Mouse (Mus musculus): Measurements from ENCODE around the gene Gstm4. TPM values are rescaled to one million over a fixed set of nuclear protein-coding genes. Genes with fewer than 3 reads are reported as not detected.
"Not testable (repeated sequence)": the region's sequence is repeated elsewhere in the genome, so short reads cannot be mapped to it uniquely, and the experiment has no call there.

Gstm4 gene
- polyA plus RNA-seq, 2 experiments, result 14.4 to 14.5 TPM

DNA sequence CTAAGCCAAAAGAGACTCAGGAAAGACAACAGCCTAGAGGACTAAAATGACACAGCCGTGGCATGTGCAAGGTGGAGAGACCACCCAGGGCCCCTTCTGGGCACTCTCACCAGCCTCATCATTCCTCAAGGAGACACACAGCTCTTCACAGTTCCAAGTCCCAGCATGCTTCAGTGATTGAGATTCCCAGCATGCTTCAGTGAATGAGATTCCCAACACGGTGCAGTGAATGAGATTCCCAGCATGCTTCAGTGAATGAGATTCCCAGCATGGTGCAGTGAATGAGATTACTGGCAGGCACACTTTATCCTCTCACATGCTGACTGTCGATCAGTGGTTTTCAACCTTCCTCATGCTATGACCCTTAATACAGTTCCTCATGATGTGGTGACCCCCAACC lies 33.1 kb downstream of the Gstm4 start:
- 69% methylated on average over 3 of the region's 3 CpGs for WGBS
- Histone ChIP-seq H3K27ac (replicated peaks; ENCODE audit: low read depth, low read length) (no peak overlapping the region), H3K9me3 (ENCODE audit: control insufficient read depth, low read length) (no peaks in the 10 kb centered on the region), H3K4me2 (replicated peaks; ENCODE audit: low read depth, low read length, severe bottlenecking) (no peak overlapping the region), H3K9ac (ENCODE audit: low read depth, low read length, severe bottlenecking) (no peak overlapping the region), H3K27me3 (ENCODE audit: control insufficient read depth, insufficient read depth, low read length) (no peaks in the 10 kb centered on the region), H3K4me3 (replicated peaks; ENCODE audit: low read length) (no peak overlapping the region), H3K4me1 (ENCODE audit: control insufficient read depth, insufficient read depth, low read length) (no peaks in the 10 kb centered on the region), H3K36me3 (ENCODE audit: control insufficient read depth, insufficient read depth, low read length) (no peaks in the 10 kb centered on the region)
- no peak for TF ChIP-seq POLR2A (IDR thresholded peaks at IDR 0.05; ENCODE audit: borderline replicate concordance, extremely low read depth, insufficient read depth, insufficient read length)
- no peak for DNase-seq (ENCODE audit: low spot score)
- no peak for ATAC-seq (ENCODE audit: low FRiP score, low read depth)

GRCm38 (mm10) chr3:108010286-108010685 lies 34.4 kb downstream of the Gstm4 start:
- Histone ChIP-seq H3K4me1 (ENCODE audit: control insufficient read depth, insufficient read depth, low read length) (no peaks in the 10 kb centered on the region), H3K9me3 (ENCODE audit: control insufficient read depth, low read length) (no peaks in the 10 kb centered on the region), H3K27me3 (ENCODE audit: control insufficient read depth, insufficient read depth, low read length) (no peaks in the 10 kb centered on the region), H3K36me3 (ENCODE audit: control insufficient read depth, insufficient read depth, low read length) (no peaks in the 10 kb centered on the region), H3K4me2 (replicated peaks; ENCODE audit: low read depth, low read length, severe bottlenecking) (no peak overlapping the region), H3K4me3 (replicated peaks; ENCODE audit: low read length) (no peak overlapping the region), H3K27ac (replicated peaks; ENCODE audit: low read depth, low read length) (no peak overlapping the region), H3K9ac (ENCODE audit: low read depth, low read length, severe bottlenecking) (no peak overlapping the region)
- ATAC-seq (ENCODE audit: low FRiP score, low read depth) (no peak), DNase-seq (ENCODE audit: low spot score) (no peak)
- TF ChIP-seq POLR2A (IDR thresholded peaks at IDR 0.05; ENCODE audit: borderline replicate concordance, extremely low read depth, insufficient read depth, insufficient read length), result no peak
- 59% methylated on average over 2 of the region's 2 CpGs for WGBS

- no peak overlapping the region for H3K4me2 ChIP-seq (replicated peaks; ENCODE audit: low read depth, low read length, severe bottlenecking)
- TF ChIP-seq POLR2A (IDR thresholded peaks at IDR 0.05; ENCODE audit: borderline replicate concordance, extremely low read depth, insufficient read depth, insufficient read length), result no peak
- H3K4me3 ChIP-seq (replicated peaks; ENCODE audit: low read length), result no peak overlapping the region
- ATAC-seq (ENCODE audit: low FRiP score, low read depth) (no peak), DNase-seq (ENCODE audit: low spot score) (no peak)
- no peaks in the 10 kb centered on the region for H3K36me3 ChIP-seq (ENCODE audit: control insufficient read depth, insufficient read depth, low read length)
- 82% methylated on average over 8 of the region's 8 CpGs for WGBS
- H3K27ac ChIP-seq (replicated peaks; ENCODE audit: low read depth, low read length), result no peak overlapping the region
- no peaks in the 10 kb centered on the region for H3K9me3 ChIP-seq (ENCODE audit: control insufficient read depth, low read length)
- no peak overlapping the region for H3K9ac ChIP-seq (ENCODE audit: low read depth, low read length, severe bottlenecking)
- H3K27me3 ChIP-seq (ENCODE audit: control insufficient read depth, insufficient read depth, low read length), result no peaks in the 10 kb centered on the region
- no peaks in the 10 kb centered on the region for H3K4me1 ChIP-seq (ENCODE audit: control insufficient read depth, insufficient read depth, low read length)
Measured at GRCm38 (mm10) chr3:108002021-108002420, 42.7 kb downstream of the Gstm4 start.

GRCm38 (mm10) chr3:107999491-107999890 lies 45.2 kb downstream of the Gstm4 start:
- DNase-seq (ENCODE audit: low spot score) (no peak), ATAC-seq (ENCODE audit: low FRiP score, low read depth) (no peak)
- H3K9ac ChIP-seq (ENCODE audit: low read depth, low read length, severe bottlenecking), result no peak overlapping the region
- H3K36me3 ChIP-seq (ENCODE audit: control insufficient read depth, insufficient read depth, low read length), result no peaks in the 10 kb centered on the region
- H3K4me2 ChIP-seq (replicated peaks; ENCODE audit: low read depth, low read length, severe bottlenecking), result no peak overlapping the region
- no peaks in the 10 kb centered on the region for H3K27me3 ChIP-seq (ENCODE audit: control insufficient read depth, insufficient read depth, low read length)
- H3K4me3 ChIP-seq (replicated peaks; ENCODE audit: low read length), result no peak overlapping the region
- no peak overlapping the region for H3K27ac ChIP-seq (replicated peaks; ENCODE audit: low read depth, low read length)
- H3K4me1 ChIP-seq (ENCODE audit: control insufficient read depth, insufficient read depth, low read length), result no peaks in the 10 kb centered on the region
- TF ChIP-seq POLR2A (IDR thresholded peaks at IDR 0.05; ENCODE audit: borderline replicate concordance, extremely low read depth, insufficient read depth, insufficient read length), result no peak
- WGBS, result 85% methylated on average over 3 of the region's 3 CpGs
- H3K9me3 ChIP-seq (ENCODE audit: control insufficient read depth, low read length), result no peaks in the 10 kb centered on the region

DNA sequence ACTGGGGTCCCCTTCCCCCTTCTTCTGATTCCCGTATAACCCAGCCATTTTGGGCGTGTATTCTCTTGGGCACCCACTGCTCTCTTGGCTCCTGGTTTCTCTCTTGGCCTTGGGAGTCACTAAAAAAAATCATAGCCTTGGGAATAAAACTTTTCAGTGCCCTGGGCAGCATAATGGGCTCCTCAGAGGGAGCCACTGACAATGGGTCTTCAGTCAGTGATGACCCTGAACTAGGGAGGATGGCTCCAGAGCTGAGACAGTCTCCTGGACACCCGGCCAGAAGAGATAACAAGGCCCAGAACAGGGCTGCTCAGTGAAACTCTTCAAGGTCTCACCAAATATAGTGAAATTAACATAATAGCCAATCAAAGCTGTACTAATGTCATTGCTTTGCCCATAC lies 46.1 kb downstream of the Gstm4 start:
- Histone ChIP-seq H3K4me3 (replicated peaks; ENCODE audit: low read length) (no peak overlapping the region), H3K36me3 (ENCODE audit: control insufficient read depth, insufficient read depth, low read length) (no peaks in the 10 kb centered on the region), H3K9ac (ENCODE audit: low read depth, low read length, severe bottlenecking) (no peak overlapping the region), H3K27me3 (ENCODE audit: control insufficient read depth, insufficient read depth, low read length) (no peaks in the 10 kb centered on the region), H3K9me3 (ENCODE audit: control insufficient read depth, low read length) (no peaks in the 10 kb centered on the region), H3K27ac (replicated peaks; ENCODE audit: low read depth, low read length) (no peak overlapping the region), H3K4me2 (replicated peaks; ENCODE audit: low read depth, low read length, severe bottlenecking) (no peak overlapping the region), H3K4me1 (ENCODE audit: control insufficient read depth, insufficient read depth, low read length) (no peaks in the 10 kb centered on the region)
- 91% methylated on average over 3 of the region's 3 CpGs for WGBS
- DNase-seq (ENCODE audit: low spot score) (no peak), ATAC-seq (ENCODE audit: low FRiP score, low read depth) (no peak)
- no peak for TF ChIP-seq POLR2A (IDR thresholded peaks at IDR 0.05; ENCODE audit: borderline replicate concordance, extremely low read depth, insufficient read depth, insufficient read length)

- ATAC-seq (ENCODE audit: low FRiP score, low read depth) (no peak), DNase-seq (ENCODE audit: low spot score) (no peak)
- no peak overlapping the region for H3K9ac ChIP-seq (ENCODE audit: low read depth, low read length, severe bottlenecking)
- WGBS, result 80% methylated on average over 4 of the region's 4 CpGs
- H3K36me3 ChIP-seq (ENCODE audit: control insufficient read depth, insufficient read depth, low read length), result no peaks in the 10 kb centered on the region
- H3K27me3 ChIP-seq (ENCODE audit: control insufficient read depth, insufficient read depth, low read length), result no peaks in the 10 kb centered on the region
- TF ChIP-seq POLR2A (IDR thresholded peaks at IDR 0.05; ENCODE audit: borderline replicate concordance, extremely low read depth, insufficient read depth, insufficient read length), result no peak
- no peak overlapping the region for H3K27ac ChIP-seq (replicated peaks; ENCODE audit: low read depth, low read length)
- no peak overlapping the region for H3K4me3 ChIP-seq (replicated peaks; ENCODE audit: low read length)
- no peak overlapping the region for H3K4me2 ChIP-seq (replicated peaks; ENCODE audit: low read depth, low read length, severe bottlenecking)
- no peaks in the 10 kb centered on the region for H3K9me3 ChIP-seq (ENCODE audit: control insufficient read depth, low read length)
- H3K4me1 ChIP-seq (ENCODE audit: control insufficient read depth, insufficient read depth, low read length), result no peaks in the 10 kb centered on the region
Measured at GRCm38 (mm10) chr3:107996576-107996975, 48.1 kb downstream of the Gstm4 start.

- not testable (repeated sequence) for H3K27ac ChIP-seq (replicated peaks; ENCODE audit: low read depth, low read length); H3K9ac ChIP-seq (ENCODE audit: low read depth, low read length, severe bottlenecking); H3K9me3 ChIP-seq (ENCODE audit: control insufficient read depth, low read length); DNase-seq (ENCODE audit: low spot score); H3K4me2 ChIP-seq (replicated peaks; ENCODE audit: low read depth, low read length, severe bottlenecking); H3K36me3 ChIP-seq (ENCODE audit: control insufficient read depth, insufficient read depth, low read length); H3K27me3 ChIP-seq (ENCODE audit: control insufficient read depth, insufficient read depth, low read length); ATAC-seq (ENCODE audit: low FRiP score, low read depth); H3K4me3 ChIP-seq (replicated peaks; ENCODE audit: low read length); H3K4me1 ChIP-seq (ENCODE audit: control insufficient read depth, insufficient read depth, low read length)
- 82% methylated on average over 2 of the region's 2 CpGs for WGBS
Measured at GRCm38 (mm10) chr3:107995974-107996373, 48.7 kb downstream of the Gstm4 start.
